Mouse (Mus musculus) inflammation-experienced regulatory T-cells, adult 6 months (primary cell): ENCODE measurements around the gene Prkci. TPM values are rescaled to one million over a fixed set of nuclear protein-coding genes. Genes with fewer than 3 reads are reported as not detected.

Experiments
- ATAC-seq: one replicate; pipeline ENCODE4 v1.8.0; 2017
- polyA plus RNA-seq, 3 experiments: library from polyadenylated mRNA; unstranded; fragments of 100-300 nt; shearing (Covaris generic); gene quantifications; one replicate each; pipeline ENCODE4 v1.2.1; 2017

Prkci gene
- polyA plus RNA-seq, 3 experiments from 2014 or later, result 1.5 to 2.5 (median 1.8) TPM

DNA sequence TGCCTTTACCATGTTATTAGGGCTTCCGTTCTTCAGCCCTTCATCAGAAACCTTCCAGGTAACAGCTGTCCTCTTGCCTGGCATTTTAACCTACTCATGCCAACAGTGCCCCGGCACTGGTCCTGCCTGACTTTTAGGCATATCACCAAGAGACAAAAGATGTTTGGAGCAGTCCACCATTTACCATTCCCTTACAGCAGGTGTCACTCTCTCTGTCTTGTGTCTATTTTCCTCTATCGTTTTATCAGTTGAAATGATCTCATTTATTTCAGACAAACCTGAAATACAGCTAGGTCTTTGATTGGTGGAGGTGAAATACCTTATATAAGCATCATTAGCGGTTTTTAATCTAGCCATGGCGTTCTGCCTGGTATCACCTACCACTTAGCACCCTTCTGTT lies 53.5 kb downstream of the Prkci start:
- ATAC-seq, result no peak

DNA sequence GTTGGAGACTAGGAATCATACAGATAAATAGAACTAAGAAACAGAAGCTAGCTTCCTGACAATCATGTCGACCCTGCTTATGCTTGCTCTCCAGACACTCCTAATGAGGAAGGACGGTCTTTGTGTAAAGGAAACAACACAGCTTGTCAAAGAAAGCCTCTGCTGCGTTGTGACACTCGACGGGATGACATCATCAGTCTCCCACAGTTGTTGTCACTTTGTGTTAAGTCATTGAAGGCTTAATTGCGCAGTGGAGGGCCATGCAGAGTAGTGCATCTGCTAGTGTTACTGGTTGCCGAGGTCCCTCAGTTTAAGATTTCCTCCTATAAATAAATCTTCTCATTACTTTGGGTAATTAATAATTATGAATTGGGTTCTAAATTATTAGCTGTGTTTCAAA lies 54.8 kb downstream of the Prkci start:
- ATAC-seq, result no peak

DNA sequence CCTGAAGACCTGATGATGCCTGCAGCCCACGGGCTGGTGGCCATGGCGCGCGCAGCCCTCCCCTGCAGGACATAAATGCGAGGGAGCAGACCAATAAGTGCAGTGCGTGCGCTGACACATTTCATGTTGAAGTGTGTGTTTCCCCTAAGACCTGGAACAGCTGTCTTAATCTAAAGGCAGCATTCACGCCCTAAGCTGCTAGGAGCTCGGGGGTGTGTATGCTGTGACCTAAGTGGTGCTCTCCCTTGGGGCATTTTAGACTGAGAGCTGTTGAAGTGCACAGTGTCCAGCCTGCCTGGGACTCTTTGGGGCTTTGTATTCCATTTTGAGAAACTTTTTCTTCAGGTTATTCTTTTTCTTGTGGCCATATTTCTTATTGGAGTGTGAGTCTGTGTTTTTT lies 56.2 kb downstream of the Prkci start:
- ATAC-seq, result no peak

DNA sequence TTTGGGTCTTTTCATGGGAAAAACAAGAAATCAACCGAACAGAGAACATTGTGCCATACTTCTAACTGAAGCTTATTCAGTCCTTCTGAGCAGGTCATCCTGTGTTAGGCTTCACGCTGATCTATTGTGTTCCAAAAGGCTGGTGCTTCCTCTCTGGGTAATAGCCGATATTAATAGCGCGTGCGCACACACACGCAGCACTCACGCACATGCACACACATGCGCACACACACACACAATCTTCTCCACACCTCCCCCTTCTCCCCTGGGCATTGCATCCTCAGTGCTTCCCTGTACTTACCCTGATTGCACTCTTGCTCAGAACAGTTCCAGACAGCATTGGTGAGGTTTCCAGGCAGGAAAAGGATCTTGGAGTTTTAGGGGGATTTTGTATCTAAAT lies 57.6 kb downstream of the Prkci start:
- ATAC-seq, result no peak

DNA sequence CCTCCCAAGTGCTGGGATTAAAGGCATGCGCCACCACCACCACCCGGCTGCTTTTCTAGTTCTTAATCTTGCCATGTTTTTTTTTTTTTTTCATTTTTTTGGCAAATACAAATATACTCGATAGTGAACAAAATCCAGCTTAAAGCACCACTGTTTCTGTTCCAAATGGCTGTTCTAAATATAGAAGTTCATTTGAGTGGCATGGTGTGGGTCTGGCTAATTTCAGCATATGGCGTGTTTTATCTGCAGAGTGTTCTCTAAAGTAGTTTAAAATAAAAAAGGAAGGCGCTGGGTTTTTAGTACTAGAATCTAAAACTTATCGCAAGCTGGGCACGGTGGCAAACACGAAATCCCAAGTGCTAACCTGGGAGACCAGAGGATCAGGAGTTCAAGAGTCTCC lies 59.3 kb downstream of the Prkci start:
- no peak for ATAC-seq

DNA sequence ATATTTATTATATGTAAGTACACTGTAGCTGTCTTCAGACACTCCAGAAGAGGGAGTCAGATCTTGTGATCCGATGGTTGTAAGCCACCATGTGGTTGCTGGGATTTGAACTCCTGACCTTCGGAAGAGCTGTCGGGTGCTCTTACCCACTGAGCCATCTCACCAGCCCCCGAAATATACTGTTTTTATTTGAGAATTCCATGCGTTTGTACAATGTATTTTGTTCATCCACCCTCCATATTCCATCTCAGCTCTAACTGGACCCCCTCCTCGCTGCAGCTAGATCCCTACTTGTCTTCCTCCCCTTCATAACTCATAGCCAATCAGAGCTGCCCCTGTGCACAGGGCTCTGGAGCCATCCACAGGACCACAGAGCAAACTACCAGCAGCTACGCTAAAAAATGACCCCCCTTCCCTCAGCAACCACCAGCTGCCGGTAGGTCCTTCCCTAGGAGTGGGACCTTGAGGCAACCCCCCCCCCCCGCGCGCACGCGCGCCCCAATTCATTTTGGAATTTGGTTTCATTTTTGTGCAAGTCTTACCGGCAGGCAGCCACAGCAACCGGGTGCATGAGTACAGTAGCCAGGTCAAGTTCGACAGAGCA lies 60.6 kb downstream of the Prkci start:
- peak; percentile 3 for ATAC-seq

DNA sequence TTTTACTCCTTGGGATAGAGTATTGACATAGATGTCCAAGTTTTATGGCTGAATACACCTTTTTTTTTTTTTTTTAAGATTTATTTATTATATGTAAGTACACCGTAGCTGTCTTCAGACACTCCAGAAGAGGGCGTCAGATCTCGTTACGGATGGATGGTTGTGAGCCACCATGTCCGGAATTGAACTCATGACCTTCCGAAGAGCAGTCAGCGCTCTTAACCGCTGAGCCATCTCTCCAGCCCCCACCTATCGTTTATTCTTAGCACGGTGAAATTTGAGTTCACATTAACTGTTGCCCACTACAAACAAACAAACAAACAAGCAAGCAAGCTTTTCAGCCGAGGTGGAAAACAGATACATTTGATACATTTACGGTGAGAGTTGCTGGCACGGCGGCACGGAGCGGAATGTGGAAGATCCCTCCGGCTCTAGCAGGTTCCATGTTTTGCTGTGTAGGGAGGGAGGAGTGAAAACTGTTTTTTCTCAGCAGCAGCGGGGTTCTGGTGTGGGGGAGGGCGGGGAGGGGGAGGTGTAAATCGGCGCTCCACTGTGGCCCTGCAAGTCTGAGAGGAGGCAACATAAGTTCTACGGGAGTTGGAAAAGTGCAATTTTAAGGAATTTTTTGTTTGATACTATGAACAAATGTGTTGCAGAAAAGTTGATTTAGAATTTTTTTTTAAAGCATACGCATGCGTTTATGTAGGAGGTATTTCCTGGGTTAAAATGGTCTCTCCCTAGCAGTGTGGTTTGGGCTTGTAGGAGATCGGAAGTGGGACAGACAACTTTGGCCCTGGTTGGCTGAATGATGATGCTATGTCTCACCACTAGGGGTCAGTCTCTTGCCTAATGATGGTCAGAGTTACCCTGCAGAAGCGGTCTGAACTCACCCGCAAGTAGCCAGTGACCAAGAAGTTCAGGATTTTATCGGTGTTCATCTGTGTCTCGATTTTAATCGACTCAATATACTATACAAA lies 61.4 kb downstream of the Prkci start:
- ATAC-seq, result peak; percentile 51

DNA sequence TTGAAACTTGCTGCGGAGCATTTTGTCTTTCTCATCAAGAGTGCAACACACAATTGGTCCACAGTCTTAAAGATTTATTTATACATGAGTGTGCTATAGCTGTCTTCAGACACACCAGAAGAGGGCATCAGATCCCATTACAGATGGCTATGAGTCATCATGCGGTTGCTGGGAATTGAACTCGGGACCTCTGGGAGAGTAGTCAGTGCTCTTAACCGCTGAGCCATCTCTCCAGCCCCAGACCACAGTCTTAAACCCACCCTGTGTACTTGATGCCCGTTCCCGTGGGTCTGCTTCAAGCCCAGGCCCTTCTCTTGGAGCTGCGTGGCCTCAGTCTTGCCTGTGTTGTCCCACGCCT lies 65.2 kb downstream of the Prkci start:
- no peak for ATAC-seq

DNA sequence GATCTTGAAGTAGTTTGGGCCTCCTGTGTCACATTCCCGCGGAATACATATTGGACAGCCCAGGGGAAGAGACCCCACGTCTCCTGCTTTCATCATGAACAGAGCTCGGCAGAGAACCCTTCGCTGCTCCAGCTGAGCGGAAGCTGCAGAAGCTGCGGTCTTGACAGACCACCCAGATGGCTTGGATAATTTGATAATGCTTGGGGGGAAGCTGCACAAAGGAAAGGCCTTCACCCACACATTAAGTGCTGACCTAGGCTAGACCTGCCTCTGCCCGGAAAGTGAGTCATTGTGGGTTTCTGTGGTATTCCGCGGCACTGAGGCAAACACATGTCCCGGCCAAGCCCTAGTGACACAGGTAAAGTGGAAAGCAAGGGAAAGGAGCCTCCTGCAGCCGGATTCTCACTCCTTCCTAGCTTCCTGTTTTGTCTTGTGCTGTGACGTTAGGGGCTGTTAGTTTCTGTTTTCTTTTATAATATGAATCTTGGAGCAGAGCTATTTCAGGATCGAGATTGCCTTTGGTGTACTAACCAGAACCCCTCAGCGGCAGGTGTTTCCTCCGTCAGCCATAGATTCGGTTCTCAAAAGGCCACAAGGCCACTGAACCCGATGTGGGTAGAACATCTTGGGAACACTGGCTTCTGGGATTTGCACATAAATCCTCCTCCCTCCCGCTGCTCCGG lies 65.7 kb downstream of the Prkci start:
- peak; percentile 84 for ATAC-seq

DNA sequence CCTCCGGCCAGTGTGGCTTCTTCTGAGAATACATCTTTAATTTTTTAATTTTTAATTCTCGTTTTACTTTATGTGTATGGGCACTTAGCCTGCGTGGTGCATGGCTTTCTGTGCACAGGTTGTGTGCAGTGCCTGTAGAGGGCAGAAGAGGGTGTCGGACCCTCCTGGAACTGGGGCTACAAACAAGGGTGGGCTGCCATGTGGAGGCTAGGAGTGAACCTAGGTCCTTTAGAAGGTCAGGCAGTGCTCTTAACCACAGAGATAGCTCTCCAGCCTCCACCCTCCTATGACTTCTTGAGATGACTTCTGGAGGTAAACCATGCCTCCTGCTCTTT lies 66.2 kb downstream of the Prkci start:
- ATAC-seq, result no peak

DNA sequence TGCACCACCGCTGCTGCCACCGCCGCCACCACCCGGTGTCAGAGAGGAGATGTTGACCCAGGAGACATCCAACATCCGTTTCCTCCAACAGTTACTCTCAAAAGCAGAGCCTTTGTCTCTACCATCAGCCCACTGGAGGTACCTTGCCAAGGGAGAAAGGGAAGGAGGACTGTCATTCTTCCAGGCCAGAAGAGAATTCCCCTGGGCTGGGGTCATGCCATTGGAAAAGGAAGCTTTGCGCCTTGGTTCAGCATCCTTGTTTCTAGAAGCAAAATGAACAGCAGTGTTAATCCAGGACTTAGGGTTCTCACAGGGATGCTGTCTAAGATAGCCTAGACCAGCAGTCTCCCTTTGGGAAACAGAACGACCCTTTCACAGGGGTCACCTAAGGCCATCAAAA lies 66.8 kb downstream of the Prkci start:
- no peak for ATAC-seq

DNA sequence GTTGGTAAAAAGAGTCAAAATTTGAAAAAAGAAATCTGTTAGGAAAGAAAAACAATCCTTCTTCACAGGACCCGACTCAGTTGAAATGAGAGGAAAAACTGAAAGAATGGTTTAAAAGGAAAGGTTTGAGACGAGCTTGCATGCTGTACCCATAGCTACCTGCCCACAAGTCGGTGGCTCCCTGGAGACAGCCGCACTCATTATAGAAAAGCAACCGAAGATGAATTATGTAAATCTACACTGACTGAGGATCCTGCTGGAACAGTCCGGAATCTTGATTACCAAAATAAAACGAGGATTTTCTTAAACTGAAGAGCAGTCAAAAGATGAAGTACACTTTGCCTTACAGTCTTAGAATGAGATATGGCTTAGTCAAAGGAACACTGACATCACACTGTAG lies 72.9 kb downstream of the Prkci start:
- no peak for ATAC-seq

DNA sequence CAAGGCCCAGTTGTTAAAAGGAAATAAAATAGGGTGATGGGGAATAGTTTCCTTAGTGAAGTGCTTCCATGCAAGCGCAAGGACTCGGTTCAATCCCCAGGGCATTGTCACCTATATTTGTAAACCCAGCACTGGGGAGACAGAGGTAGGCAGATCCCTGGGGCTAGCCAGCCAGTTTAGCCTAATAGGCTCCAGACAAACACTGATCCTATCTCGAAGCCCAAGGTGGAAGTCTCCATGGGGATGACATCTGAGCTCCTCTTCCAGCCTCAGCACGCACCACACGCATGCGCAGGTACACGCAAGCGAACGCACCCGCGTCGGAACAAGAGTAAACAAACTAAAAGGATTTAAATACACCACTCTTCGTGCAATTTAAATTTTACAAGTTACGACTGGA lies 76.3 kb downstream of the Prkci start:
- ATAC-seq, result no peak

DNA sequence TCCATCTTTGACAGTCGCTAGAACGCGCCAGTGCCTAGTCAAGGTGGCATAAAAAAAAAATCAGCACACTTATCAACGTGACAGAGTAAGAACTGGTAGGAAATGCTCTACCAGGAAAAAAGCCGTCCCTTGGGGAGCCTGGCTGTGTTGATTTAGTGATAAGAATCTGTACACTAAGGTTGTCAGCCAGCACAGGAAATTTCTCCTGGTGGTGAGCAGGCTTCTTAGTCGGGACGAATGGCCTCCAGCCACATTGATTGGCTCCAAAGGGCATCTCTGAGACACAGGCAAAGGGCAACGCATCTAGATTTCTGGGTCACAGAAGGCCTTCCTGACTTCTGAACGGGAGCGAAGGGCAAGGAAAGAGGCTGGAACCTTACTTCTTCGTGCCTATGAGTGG lies 80.3 kb downstream of the Prkci start:
- no peak for ATAC-seq

DNA sequence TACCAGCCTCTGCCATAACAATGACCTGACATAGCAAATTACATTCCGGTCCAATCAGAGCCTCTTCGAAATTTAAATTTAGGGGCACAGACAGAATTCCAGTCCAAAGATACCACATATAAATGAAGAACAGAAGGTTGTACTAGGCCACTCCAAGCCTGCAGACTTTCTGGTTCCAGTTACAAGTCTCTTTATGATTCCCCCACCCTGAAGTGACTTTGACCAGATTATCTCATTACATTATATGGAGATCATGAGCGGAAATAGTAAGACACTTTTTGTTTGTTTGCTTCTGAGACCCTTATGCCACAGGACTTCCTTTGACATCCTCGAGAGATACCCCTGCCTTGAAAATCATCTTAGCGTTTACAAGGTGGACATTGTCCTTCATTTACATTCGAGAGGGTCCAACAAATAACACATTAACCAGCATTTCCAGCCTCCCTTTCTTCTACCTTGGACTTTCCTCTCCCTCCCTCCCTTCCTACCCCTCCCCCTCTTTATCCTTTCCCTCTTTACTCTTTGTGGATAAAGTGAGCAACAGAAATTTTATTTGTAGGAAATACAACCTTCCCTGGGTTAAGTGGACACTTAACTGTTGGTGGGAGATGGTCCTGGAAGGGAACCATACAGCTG lies 81.6 kb downstream of the Prkci start:
- ATAC-seq, result no peak

DNA sequence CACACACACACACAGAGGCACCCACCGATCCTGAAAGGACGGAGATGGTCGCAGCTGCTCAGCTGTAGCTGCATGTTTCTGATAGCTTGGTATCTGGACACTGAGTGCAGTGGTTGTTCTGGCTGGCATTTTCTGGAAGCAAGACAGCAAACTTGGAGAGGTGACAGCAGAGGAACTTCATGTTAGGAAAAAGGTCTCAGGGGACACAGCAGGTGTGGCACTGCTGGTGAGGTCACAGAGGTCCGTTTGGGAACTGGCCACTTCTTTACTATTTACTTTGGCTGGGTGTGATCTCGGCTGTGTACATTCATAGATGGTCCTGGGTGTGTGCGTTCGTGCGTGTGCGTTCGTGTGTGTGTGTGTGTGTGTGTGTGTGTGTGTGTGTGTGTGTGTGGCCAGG lies 83.9 kb downstream of the Prkci start:
- no peak for ATAC-seq

DNA sequence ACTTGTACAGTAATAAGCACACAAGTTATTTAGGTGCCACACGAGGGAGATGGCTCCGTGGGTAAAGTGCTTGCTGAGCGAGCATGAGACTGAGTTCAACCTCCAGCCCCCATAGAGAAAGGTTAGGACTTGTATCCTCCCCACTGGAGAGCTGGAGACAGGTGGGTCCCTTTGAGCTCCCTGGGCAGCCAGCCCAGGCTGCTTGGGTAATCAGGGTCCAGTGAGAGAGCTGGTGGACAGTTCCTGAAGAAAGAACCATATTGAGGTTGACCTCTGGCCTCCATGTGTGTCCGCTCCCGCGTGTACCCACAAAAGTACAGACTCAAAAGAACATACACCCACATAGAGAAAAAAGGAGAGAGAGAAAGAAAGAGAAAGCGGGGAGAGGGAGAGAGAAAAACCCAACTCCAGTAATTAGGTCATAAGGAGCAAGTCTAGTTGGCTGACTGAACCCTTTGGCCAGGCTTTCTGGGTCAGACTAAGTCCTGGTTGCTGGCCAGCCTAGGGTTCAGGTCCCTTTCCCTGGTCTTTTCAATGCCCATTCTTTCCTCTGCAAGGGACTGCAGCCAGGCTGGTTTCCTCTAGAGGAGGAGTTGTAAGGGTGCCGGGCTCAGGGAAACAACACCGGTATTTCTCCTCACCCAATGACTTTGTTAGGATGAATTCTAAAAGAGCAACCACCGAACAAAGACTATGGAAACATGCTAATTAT lies 85.4 kb downstream of the Prkci start:
- no peak for ATAC-seq

DNA sequence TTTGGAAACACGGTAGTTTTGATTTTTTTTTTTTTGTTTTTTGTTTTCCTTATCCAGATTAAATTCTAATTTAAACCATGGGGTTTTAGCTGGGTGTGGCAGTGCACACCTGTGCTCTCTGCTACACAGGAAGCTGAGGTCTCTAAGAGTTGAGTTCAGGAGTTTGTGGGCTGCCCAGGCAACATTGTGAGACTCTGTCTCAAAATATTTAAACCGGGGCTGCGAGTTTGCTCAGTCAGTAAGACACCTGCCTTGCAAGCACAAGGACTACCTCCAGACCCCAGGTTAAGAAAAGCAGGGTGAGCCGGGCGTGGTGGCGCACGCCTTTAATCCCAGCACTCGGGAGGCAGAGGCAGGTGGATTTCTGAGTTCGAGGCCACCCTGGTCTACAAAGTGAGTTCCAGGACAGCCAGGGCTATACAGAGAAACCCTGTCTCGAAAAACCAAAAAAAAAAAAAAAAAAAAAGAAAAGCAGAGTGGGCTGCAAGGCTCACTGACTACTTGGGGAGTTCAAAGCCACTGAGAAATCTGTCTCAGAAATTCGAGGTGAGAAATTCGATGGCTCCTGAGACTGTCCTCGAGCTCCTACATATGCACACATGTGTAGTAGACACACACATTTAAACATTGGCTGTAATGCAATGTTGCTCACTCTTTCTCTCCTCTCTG lies 87.4 kb downstream of the Prkci start:
- ATAC-seq, result peak; percentile 64

DNA sequence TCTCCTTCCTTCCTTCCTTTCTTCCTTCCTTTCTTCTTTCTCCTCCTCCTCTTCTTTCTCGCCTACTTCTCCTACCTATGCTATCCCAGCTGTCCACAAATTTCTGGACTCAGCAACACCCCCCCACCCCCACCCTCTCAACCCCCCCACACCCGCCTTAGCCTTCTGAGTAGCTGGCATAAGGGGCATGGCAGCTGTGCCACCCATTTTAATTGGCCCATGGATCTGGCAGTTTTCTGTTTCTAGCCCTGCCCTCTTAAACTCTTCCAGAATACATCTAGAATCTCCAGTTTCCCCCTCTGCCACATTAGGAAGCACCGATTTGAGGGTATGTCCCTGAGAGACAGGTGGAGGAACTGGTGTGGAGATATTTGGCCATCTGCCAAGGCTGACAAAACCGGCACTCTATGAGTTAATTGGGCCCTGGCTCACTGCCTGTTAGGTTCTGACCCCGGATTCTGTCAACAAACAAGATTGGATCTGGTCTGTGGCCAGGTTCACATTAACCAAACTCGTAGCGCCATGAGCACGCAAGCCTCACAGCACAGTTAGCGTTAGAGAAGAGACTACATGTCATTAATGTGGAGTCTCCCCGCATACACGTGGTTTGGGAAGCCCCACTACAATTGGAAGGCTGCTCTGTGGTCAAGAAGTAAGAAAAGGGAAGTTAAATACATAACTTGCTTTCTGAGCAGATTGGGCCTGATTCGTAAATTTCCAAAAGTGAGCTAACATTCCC lies 88.1 kb downstream of the Prkci start:
- ATAC-seq, result no peak

DNA sequence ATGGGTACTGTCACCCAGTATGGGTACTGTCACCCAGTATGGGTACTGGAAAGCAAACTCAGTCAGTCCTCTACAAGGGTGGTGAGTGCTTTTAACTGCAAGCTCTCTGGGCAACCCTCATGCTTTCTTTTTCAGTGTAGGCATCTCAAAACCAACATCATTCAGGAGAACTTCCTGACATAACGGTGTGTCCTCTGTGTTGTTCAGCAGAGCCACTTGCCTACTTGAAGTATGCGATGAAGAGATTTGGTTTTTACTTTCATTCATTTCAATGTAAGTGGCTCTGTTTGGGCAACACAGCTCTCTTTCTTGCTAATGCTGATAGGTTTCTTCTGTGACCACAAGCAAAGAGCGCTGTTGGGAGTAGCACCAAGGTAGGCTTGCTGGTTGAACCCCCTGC lies 89.5 kb downstream of the Prkci start:
- peak; percentile 23 for ATAC-seq
